Mouse (Mus musculus) embryonic facial prominence, embryonic 15.5 days (tissue): ENCODE measurements around the gene Trmt61a. TPM values are rescaled to one million over a fixed set of nuclear protein-coding genes. Genes with fewer than 3 reads are reported as not detected.

ENCODE experiments used
- polyA plus RNA-seq: library from polyadenylated mRNA; unstranded; fragments of >200 nt; fragmentation: Nextera tagmentation; extraction: Ambion mirVana; gene quantifications from 2 replicates; pipeline ENCODE4 v1.2.1, GENCODE M21; 2015

The Trmt61a gene
- polyA plus RNA-seq, 1 experiment from 2014 or later = 13.3 TPM

Other genes starting within 250 kb of the Trmt61a start
- gene Tnfaip2, start 235.6 kb upstream of the Trmt61a start, polyA plus RNA-seq = 11.8 and 17.6 TPM in 2 replicates
- 20.8 and 24.6 TPM in 2 replicates for gene Gm266, start 192.3 kb upstream of the Trmt61a start, polyA plus RNA-seq
- gene Eif5, start 140.1 kb upstream of the Trmt61a start, polyA plus RNA-seq = 488 and 504 TPM in 2 replicates
- 37.7 and 40.1 TPM in 2 replicates for gene Mark3, start 103.6 kb upstream of the Trmt61a start, polyA plus RNA-seq
- 247 and 255 TPM in 2 replicates for gene Ckb, start 5.8 kb upstream of the Trmt61a start, polyA plus RNA-seq
- gene Bag5, start 35.2 kb downstream of the Trmt61a start, polyA plus RNA-seq = 65.5 and 66.6 TPM in 2 replicates
- gene Apopt1, start 35.2 kb downstream of the Trmt61a start, polyA plus RNA-seq = 52.6 and 55.7 TPM in 2 replicates
- gene Klc1, start 80.7 kb downstream of the Trmt61a start, polyA plus RNA-seq = 124 and 126 TPM in 2 replicates
- 9.4 and 13.5 TPM in 2 replicates for gene Xrcc3, start 135.8 kb downstream of the Trmt61a start, polyA plus RNA-seq
- 120 and 121 TPM in 2 replicates for gene Zfyve21, start 136.1 kb downstream of the Trmt61a start, polyA plus RNA-seq
- gene Ppp1r13b, start 230.0 kb downstream of the Trmt61a start, polyA plus RNA-seq = 12.8 and 16.9 TPM in 2 replicates